Mouse (Mus musculus) heart, adult 2 months (tissue): ENCODE data around the gene Pradc1.

ENCODE experiments used
- CTCF ChIP-seq: fragments of 200-600 bp; IDR thresholded peaks from 2 replicates; pipeline ENCODE4 v1.8.1; 2022; ENCODE audit warnings: antibody characterized with exemption, mild to moderate bottlenecking, moderate library complexity
- EP300 ChIP-seq: fragments of 200-500 bp; IDR thresholded peaks from 2 replicates; pipeline ENCODE4 v1.6.1; 2011; ENCODE audit warnings: low read depth, low read length, control low read depth; ENCODE audit not compliant: insufficient read depth
- POLR2A ChIP-seq: fragments of 200-500 bp; IDR thresholded peaks from 2 replicates; pipeline ENCODE4 v1.6.1; 2011; ENCODE audit warnings: mild to moderate bottlenecking, low read depth, low read length, control low read depth; ENCODE audit not compliant: insufficient read depth

DNA sequence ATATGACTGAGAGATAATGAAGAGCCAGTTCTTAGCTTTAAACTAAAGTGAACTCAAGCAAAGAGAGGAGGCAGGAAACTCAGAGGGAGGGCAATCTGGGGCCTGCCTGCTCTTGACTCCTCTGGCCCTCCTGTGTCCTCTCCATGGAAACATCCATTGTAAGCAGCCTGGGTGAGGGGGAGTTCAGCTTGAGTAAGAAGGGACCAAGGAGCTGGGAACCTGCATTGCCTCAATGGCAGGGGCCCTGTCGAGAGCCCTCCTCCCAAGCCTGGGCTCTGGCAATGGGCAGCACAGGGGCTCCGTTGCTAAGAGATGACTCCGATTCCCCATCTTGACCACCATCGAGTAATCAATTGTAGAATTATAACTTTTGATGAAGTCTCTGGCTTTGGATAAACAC is 36.7 kb upstream of the Pradc1 start:
- no peak for TF ChIP-seq POLR2A
- TF ChIP-seq CTCF = no peak
- no peak for TF ChIP-seq EP300
